Mouse (Mus musculus) bone marrow macrophage, adult 2 months (primary cell): ENCODE measurements around the gene Enpp6.

ENCODE experiments used
- CTCF ChIP-seq: IDR thresholded peaks from 2 replicates; pipeline ENCODE4 v1.5.1; 2012; ENCODE audit warnings: low read depth, mild to moderate bottlenecking, low read length, moderate library complexity
- POLR2A ChIP-seq: IDR thresholded peaks from 2 replicates; pipeline ENCODE4 v1.6.1; 2012; ENCODE audit warnings: mild to moderate bottlenecking, low read depth, low read length, borderline replicate concordance

GRCm38 (mm10) chr8:46943337-46943736, 43.4 kb upstream of the Enpp6 start:
- TF ChIP-seq POLR2A, result no peak
- no peak for TF ChIP-seq CTCF
